In the genomic region with DNA sequence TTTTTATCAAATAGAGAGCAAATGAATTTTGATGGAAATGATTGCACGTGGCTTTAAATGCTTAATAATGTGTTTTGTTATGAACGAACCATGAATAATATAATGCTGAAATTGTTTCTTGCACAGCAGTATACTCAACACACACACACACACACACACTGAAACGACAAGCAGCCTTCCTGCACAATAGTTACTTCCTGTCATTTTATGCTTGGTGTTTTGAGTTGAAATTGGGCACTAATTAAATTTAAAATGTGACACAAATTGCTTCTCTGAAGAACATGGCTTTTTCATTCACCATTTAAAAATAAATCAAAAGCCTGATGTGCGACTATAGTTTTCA, we compare ENCODE assay signal across 12 mouse cellular contexts. TPM values are rescaled to one million over a fixed set of nuclear protein-coding genes. Genes with fewer than 3 reads are reported as not detected.
A peak's percentile ranks its signal among the peaks of the same experiment; 100 is the strongest.
DNase-seq lines count a peak whose midpoint lies in the region; ATAC-seq and TF ChIP-seq lines count a peak whose summit lies in the region.
"Had no signal": no experiment of that assay in that cellular context is flagged by ENCODE, and none has a peak within 500 bp of the region (broad histone marks: within the 10 kb centered on the region; RNA-seq: fewer than 3 reads in every experiment).

No protein-coding gene starts in this region.

- WGBS in lung, postnatal 0 days = 45% methylated on average over 4 of the region's 4 CpGs
- 43% methylated on average over 4 of the region's 4 CpGs for WGBS in hindbrain, embryonic 14.5 days
- 63% methylated on average over 4 of the region's 4 CpGs for WGBS in midbrain, embryonic 12.5 days
- WGBS in stomach, postnatal 0 days = 38% methylated on average over 4 of the region's 4 CpGs

- no peak for TF ChIP-seq CTCF in lung, postnatal 0 days (IDR thresholded peaks at IDR 0.05)
- no peak for TF ChIP-seq CTCF in stomach, postnatal 0 days (IDR thresholded peaks at IDR 0.05; ENCODE audit: low read depth)

- no peak for ATAC-seq in lung, postnatal 0 days
- ATAC-seq in hindbrain, embryonic 14.5 days (ENCODE audit: low FRiP score) = peak; percentile 58; the same call in 1 of the 2 replicates
- ATAC-seq in midbrain, embryonic 12.5 days (ENCODE audit: low FRiP score, low read depth) = peak; percentile 25; the same call in 1 of the 2 replicates
- ATAC-seq in stomach, postnatal 0 days (ENCODE audit: low FRiP score, low TSS enrichment) = no peak
- no peak for ATAC-seq in granulocyte monocyte progenitor cell, adult 5-6 weeks (replicated peaks; ENCODE audit: poor library complexity, severe bottlenecking)
- no peak for ATAC-seq in megakaryocyte progenitor cell, adult 5-6 weeks (replicated peaks; ENCODE audit: poor library complexity)

- no peak overlapping the region for H3K27ac ChIP-seq in lung, postnatal 0 days (ENCODE audit: low read length)
- H3K27ac ChIP-seq in hindbrain, embryonic 14.5 days = no peak overlapping the region
- no peak overlapping the region for H3K27ac ChIP-seq in midbrain, embryonic 12.5 days (replicated peaks)
- no peak overlapping the region for H3K27ac ChIP-seq in stomach, postnatal 0 days (replicated peaks)

- H3K4me2 ChIP-seq in lung, postnatal 0 days (replicated peaks; ENCODE audit: low read depth, low read length) = peak overlapping the region; percentile 46; the same call in 1 of the 2 replicates
- H3K4me2 ChIP-seq in hindbrain, embryonic 14.5 days (replicated peaks) = peak overlapping the region; percentile 53
- H3K4me2 ChIP-seq in midbrain, embryonic 12.5 days (replicated peaks) = peak overlapping the region; percentile 47; the same call in 1 of the 2 replicates
- peak overlapping the region; percentile 43; the same call in 1 of the 2 replicates for H3K4me2 ChIP-seq in stomach, postnatal 0 days (replicated peaks; ENCODE audit: low read depth)

- H3K36me3 ChIP-seq in lung, postnatal 0 days (ENCODE audit: insufficient read depth, low read length) = no peaks in the 10 kb centered on the region
- no peaks in the 10 kb centered on the region for H3K36me3 ChIP-seq in hindbrain, embryonic 14.5 days (replicated peaks; ENCODE audit: control insufficient read depth, insufficient read depth)
- H3K36me3 ChIP-seq in midbrain, embryonic 12.5 days = no peaks in the 10 kb centered on the region
- no peaks in the 10 kb centered on the region for H3K36me3 ChIP-seq in stomach, postnatal 0 days (ENCODE audit: control insufficient read depth, insufficient read depth, low read length)

- no peaks in the 10 kb centered on the region for H3K4me1 ChIP-seq in lung, postnatal 0 days (ENCODE audit: insufficient read depth, low read depth, low read length)
- no peaks in the 10 kb centered on the region for H3K4me1 ChIP-seq in hindbrain, embryonic 14.5 days (replicated peaks; ENCODE audit: control insufficient read depth, insufficient read depth, low read length)
- peaks cover 4% of the 10 kb centered on the region; the same call in 1 of the 2 replicates for H3K4me1 ChIP-seq in midbrain, embryonic 12.5 days
- H3K4me1 ChIP-seq in stomach, postnatal 0 days (replicated peaks; ENCODE audit: control insufficient read depth, insufficient read depth) = no peaks in the 10 kb centered on the region

- TF ChIP-seq EP300 in lung, postnatal 0 days (IDR thresholded peaks at IDR 0.05) = no peak
- no peak for TF ChIP-seq EP300 in stomach, postnatal 0 days (optimal IDR thresholded peaks at IDR 0.05)

- H3K27me3 ChIP-seq in lung, postnatal 0 days (replicated peaks; ENCODE audit: insufficient read depth, low read length) = no peaks in the 10 kb centered on the region
- H3K27me3 ChIP-seq in hindbrain, embryonic 14.5 days (ENCODE audit: control insufficient read depth, insufficient read depth, low read length) = no peaks in the 10 kb centered on the region
- H3K27me3 ChIP-seq in midbrain, embryonic 12.5 days = no peaks in the 10 kb centered on the region
- no peaks in the 10 kb centered on the region for H3K27me3 ChIP-seq in stomach, postnatal 0 days (ENCODE audit: control insufficient read depth, insufficient read depth, low read length)

- H3K9me3 ChIP-seq in lung, postnatal 0 days (ENCODE audit: low read length) = no peaks in the 10 kb centered on the region
- H3K9me3 ChIP-seq in hindbrain, embryonic 14.5 days (ENCODE audit: control insufficient read depth, low read length) = no peaks in the 10 kb centered on the region
- H3K9me3 ChIP-seq in midbrain, embryonic 12.5 days = no peaks in the 10 kb centered on the region
- H3K9me3 ChIP-seq in stomach, postnatal 0 days (ENCODE audit: control insufficient read depth, low read length) = no peaks in the 10 kb centered on the region; the same call in 1 of the 2 replicates

- DNase-seq in lung, postnatal 0 days (ENCODE audit: low spot score) = no peak
- DNase-seq in lung, postnatal 4 days = no peak
- peak; percentile 62 for DNase-seq in hindbrain, embryonic 14.5 days (ENCODE audit: low spot score)
- DNase-seq in stomach, postnatal 0 days (ENCODE audit: low spot score) = no peak
- no peak for DNase-seq in left cerebral cortex, adult 9 months (ENCODE audit: low spot score in 2 of 2)
- DNase-seq: heart, postnatal 36 days; right cerebral cortex, postnatal 14 days had no signal

- H3K4me3 ChIP-seq in lung, postnatal 0 days (ENCODE audit: low read depth, low read length) = no peak overlapping the region
- H3K4me3 ChIP-seq in hindbrain, embryonic 14.5 days (replicated peaks; ENCODE audit: low read length) = peak overlapping the region; percentile 25
- H3K4me3 ChIP-seq in midbrain, embryonic 12.5 days = no peak overlapping the region
- H3K4me3 ChIP-seq in stomach, postnatal 0 days (ENCODE audit: low read depth, low read length) = no peak overlapping the region

- no peak overlapping the region for H3K9ac ChIP-seq in lung, postnatal 0 days (replicated peaks; ENCODE audit: low read depth)
- H3K9ac ChIP-seq in hindbrain, embryonic 14.5 days = no peak overlapping the region; the same call in 1 of the 2 replicates
- H3K9ac ChIP-seq in midbrain, embryonic 12.5 days (replicated peaks) = no peak overlapping the region
- H3K9ac ChIP-seq in stomach, postnatal 0 days (ENCODE audit: low read length) = no peak overlapping the region

RNA-seq across cellular contexts. Expression of gene Slitrk6, which starts 0.3 kb away (rescaled TPM):
- 1.9 and 2.0 TPM in 2 replicates for polyA plus RNA-seq in lung, postnatal 0 days (2015; fragmentation: Nextera tagmentation; extraction: Ambion mirVana)
- polyA plus RNA-seq in hindbrain, embryonic 14.5 days (2014; fragmentation: Nextera tagmentation; extraction: Ambion mirVana) = 3.5 and 4.5 TPM in 2 replicates
- polyA plus RNA-seq in midbrain, embryonic 12.5 days (2016; fragmentation: Nextera tagmentation; extraction: Ambion mirVana) = 1.6 and 1.9 TPM in 2 replicates
- 6.5 and 6.7 TPM in 2 replicates for polyA plus RNA-seq in stomach, postnatal 0 days (2015; fragmentation: Nextera tagmentation; extraction: Ambion mirVana)
- not detected in 2 replicates for total RNA-seq in granulocyte monocyte progenitor cell, adult 5-6 weeks (2014; fragmentation: Nextera tagmentation)
- total RNA-seq in granulocyte monocyte progenitor cell, adult 5-6 weeks (2017) = not detected in 2 replicates
- total RNA-seq in megakaryocyte progenitor cell, adult 5-6 weeks (2015) = not detected in 2 replicates
- total RNA-seq in megakaryocyte progenitor cell, adult 5-6 weeks (2017) = not detected in 2 replicates
- total RNA-seq: liver, adult 2 months; neutrophil, adult 5-6 weeks had no signal
- polyA plus RNA-seq: liver, adult 2 months had no signal

Comparison
In these comparisons a context has a peak if more than half of its experiments do, and no peak if none do; other contexts are left out.
1. ATAC-seq: peak in hindbrain, embryonic 14.5 days (single experiment) and midbrain, embryonic 12.5 days (single experiment); none in lung, postnatal 0 days (single experiment), stomach, postnatal 0 days (single experiment), granulocyte monocyte progenitor cell, adult 5-6 weeks (single experiment) and megakaryocyte progenitor cell, adult 5-6 weeks (single experiment).
2. Peak in every context shown above with its lines, with median percentiles within 50 percentile points of each other: H3K4me2 ChIP-seq.